Mouse (Mus musculus) neutrophil, adult 59 days (primary cell): ENCODE results near the gene Kcnf1. TPM values are rescaled to one million over a fixed set of nuclear protein-coding genes. Genes with fewer than 3 reads are reported as not detected.

ENCODE experiments used
- total RNA-seq, 2 experiments: library from RNA; stranded (reverse); gene quantifications; 1 replicate in 1 of 2; 2 replicates in 1 of 2; pipeline ENCODE4 v1.2.4; 2023

Kcnf1 gene
- under 1 TPM in 1 of 2 experiments, not detected in 1; 0.18 TPM for total RNA-seq

GRCm38 (mm10) chr12:17176757-17177092 lies at the start of gene Kcnf1:
Gene Kcnf1, minus strand, starts transcription at chr12:17176888.

Other genes starting within 250 kb of the Kcnf1 start
- 10 to 100 TPM; 77.8 to 86.9 TPM for gene Pqlc3, start 176.5 kb downstream of the Kcnf1 start, total RNA-seq
- gene 2410004P03Rik, start 165.2 kb downstream of the Kcnf1 start, total RNA-seq: under 1 TPM; 0.22 to 0.40 TPM
- gene Pdia6, start 89.7 kb upstream of the Kcnf1 start, total RNA-seq: 10 to 100 TPM; 76.7 to 90.7 TPM
- not detected for gene Atp6v1c2, start 152.5 kb upstream of the Kcnf1 start, total RNA-seq
- gene Nol10, start 171.6 kb upstream of the Kcnf1 start, total RNA-seq: 1 to 10 TPM; 6.0 to 6.4 TPM